Mouse (Mus musculus) myocyte (in vitro differentiated cells): ENCODE data around the gene Meis3.

Experiments used
- CEBPB ChIP-seq: IDR thresholded peaks from 2 replicates; pipeline ENCODE4 v1.6.1; 2011; ENCODE audit warnings: mild to moderate bottlenecking, moderate library complexity; ENCODE audit not compliant: poor library complexity, insufficient read depth, severe bottlenecking
- E2F4 ChIP-seq: IDR thresholded peaks from one replicate; pipeline ENCODE4 v1.6.1; 2011; ENCODE audit warnings: mild to moderate bottlenecking, control low read depth, moderate library complexity; ENCODE audit not compliant: insufficient read depth
- MAX ChIP-seq: IDR thresholded peaks from one replicate; pipeline ENCODE4 v1.6.1; 2011; ENCODE audit warnings: low read depth, mild to moderate bottlenecking, control low read depth
- MYOD1 ChIP-seq, 3 experiments: IDR thresholded peaks; one replicate each; pipeline ENCODE4 v1.6.1; 2011; ENCODE audit warnings: control low read depth in 2 of 3, low read depth in 2 of 3, mild to moderate bottlenecking in 2 of 3, moderate library complexity in 1 of 3; ENCODE audit not compliant: insufficient read length in 2 of 3, control insufficient read depth in 1 of 3
- MYOG ChIP-seq, 3 experiments: IDR thresholded peaks; one replicate each; pipeline ENCODE4 v1.6.1; 2011; ENCODE audit warnings: control low read depth in 2 of 3, low read depth in 2 of 3, mild to moderate bottlenecking in 2 of 3; ENCODE audit not compliant: insufficient read length in 2 of 3, control insufficient read depth in 1 of 3, insufficient read depth in 1 of 3
- POLR2A ChIP-seq: IDR thresholded peaks from one replicate; pipeline ENCODE4 v1.6.1; 2011; ENCODE audit warnings: low read depth, mild to moderate bottlenecking, control low read depth, moderate library complexity; ENCODE audit not compliant: insufficient read length
- POLR2AphosphoS2 ChIP-seq: IDR thresholded peaks from one replicate; pipeline ENCODE4 v1.6.1; 2011; ENCODE audit warnings: low read depth, control low read depth; ENCODE audit not compliant: insufficient read length
- REST ChIP-seq: IDR thresholded peaks from one replicate; pipeline ENCODE4 v1.6.1; 2011; ENCODE audit warnings: mild to moderate bottlenecking, control low read depth, moderate library complexity; ENCODE audit not compliant: insufficient read depth, insufficient read length
- SRF ChIP-seq: IDR thresholded peaks from one replicate; pipeline ENCODE4 v1.6.1; 2011; ENCODE audit warnings: low read depth; ENCODE audit not compliant: control insufficient read depth, insufficient read length
- TCF12 ChIP-seq: IDR thresholded peaks from one replicate; pipeline ENCODE4 v1.6.1; 2011; ENCODE audit warnings: mild to moderate bottlenecking, control low read depth; ENCODE audit not compliant: poor library complexity, insufficient read depth, severe bottlenecking
- USF1 ChIP-seq: IDR thresholded peaks from one replicate; pipeline ENCODE4 v1.6.1; 2011; ENCODE audit warnings: low read depth, mild to moderate bottlenecking, control low read depth, moderate library complexity

DNA sequence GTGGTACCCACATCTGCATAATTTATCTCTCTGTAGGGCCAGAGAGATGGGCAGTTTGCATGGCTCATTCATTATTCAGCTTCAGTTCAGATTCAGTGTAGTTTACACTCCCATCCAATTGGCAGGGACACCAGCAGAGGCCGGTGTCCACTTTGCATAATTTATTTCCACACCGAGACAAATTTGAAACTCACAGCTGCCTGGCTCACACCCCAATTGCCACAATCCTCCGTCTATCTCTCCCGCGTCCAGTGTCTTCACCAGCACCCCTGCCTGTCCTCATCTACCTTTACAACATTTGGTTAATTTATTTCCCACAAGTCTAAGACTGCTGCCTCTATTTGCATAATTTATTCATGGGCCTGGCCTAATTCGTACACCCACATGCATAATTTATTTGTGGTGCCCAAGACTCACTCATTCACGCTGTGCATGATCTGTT, 39.9 kb upstream of the Meis3 start:
- TF ChIP-seq TCF12 (no peak), POLR2A (no peak), E2F4 (no peak), MAX (no peak), MYOG (IDR thresholded peaks at IDR 0.05; ENCODE audit: control insufficient read depth in 1 of 3, insufficient read depth in 1 of 3, insufficient read length in 2 of 3, low read depth in 2 of 3) (no peak), MYOD1 (IDR thresholded peaks at IDR 0.05; ENCODE audit: control insufficient read depth in 1 of 3, insufficient read length in 2 of 3, low read depth in 2 of 3) (no peak), POLR2AphosphoS2 (no peak), REST (no peak), USF1 (no peak), SRF (no peak), CEBPB (no peak)
